Mouse (Mus musculus) erythroblast, embryonic 14.5 days (primary cell): ENCODE measurements around the gene Fam83g.

Experiments used
- GATA1 ChIP-seq: IDR thresholded peaks from 2 replicates; pipeline ENCODE4 v1.6.1; 2012; ENCODE audit warnings: low read length, inconsistent platforms, mixed read lengths
- TAL1 ChIP-seq: IDR thresholded peaks from 3 replicates; pipeline ENCODE4 v1.6.1; 2012; ENCODE audit warnings: low read length, inconsistent platforms, mixed read lengths

GRCm38 (mm10) chr11:61656148-61656850, 27.6 kb upstream of the Fam83g start:
- TF ChIP-seq GATA1 (no peak), TAL1 (no peak)
